Mouse (Mus musculus) cortical plate, adult 2 months (tissue): ENCODE data around the gene Gal3st2. TPM values are rescaled to one million over a fixed set of nuclear protein-coding genes. Genes with fewer than 3 reads are reported as not detected.
"Not testable (repeated sequence)": the region's sequence is repeated elsewhere in the genome, so short reads cannot be mapped to it uniquely, and the experiment has no call there.

Experiments
- H3K27ac ChIP-seq: fragments of 200-500 bp; 2 replicates; pipeline ENCODE4 v1.5.1; 2012; ENCODE audit warnings: low read length, control low read depth, inconsistent platforms; ENCODE audit not compliant: insufficient read depth
- H3K4me1 ChIP-seq: fragments of 200-500 bp; 2 replicates; pipeline ENCODE4 v1.6.1; 2011; ENCODE audit warnings: low read length; ENCODE audit not compliant: control insufficient read depth, insufficient read depth
- H3K4me3 ChIP-seq: fragments of 200-500 bp; 2 replicates; pipeline ENCODE4 v1.5.1; 2011; ENCODE audit warnings: mild to moderate bottlenecking, low read length, control low read depth; ENCODE audit not compliant: insufficient read depth
- CTCF ChIP-seq: fragments of 200-500 bp; IDR thresholded peaks from 2 replicates; pipeline ENCODE4 v1.5.1; 2011; ENCODE audit warnings: mild to moderate bottlenecking, control low read depth, low read length; ENCODE audit not compliant: insufficient read depth; ENCODE audit errors: extremely low read depth
- POLR2A ChIP-seq: fragments of 200-500 bp; IDR thresholded peaks from 2 replicates; pipeline ENCODE4 v1.6.1; 2011; ENCODE audit warnings: mild to moderate bottlenecking, low read length, control low read depth; ENCODE audit not compliant: insufficient read depth; ENCODE audit errors: extremely low read depth
- polyA plus RNA-seq: library from polyadenylated mRNA; depleted of rRNA; stranded (reverse); fragments of >200 nt; gene quantifications from 2 replicates; pipeline ENCODE4 v1.2.3, GENCODE M21; 2012

The Gal3st2 gene
- polyA plus RNA-seq, 1 experiment: not detected

DNA sequence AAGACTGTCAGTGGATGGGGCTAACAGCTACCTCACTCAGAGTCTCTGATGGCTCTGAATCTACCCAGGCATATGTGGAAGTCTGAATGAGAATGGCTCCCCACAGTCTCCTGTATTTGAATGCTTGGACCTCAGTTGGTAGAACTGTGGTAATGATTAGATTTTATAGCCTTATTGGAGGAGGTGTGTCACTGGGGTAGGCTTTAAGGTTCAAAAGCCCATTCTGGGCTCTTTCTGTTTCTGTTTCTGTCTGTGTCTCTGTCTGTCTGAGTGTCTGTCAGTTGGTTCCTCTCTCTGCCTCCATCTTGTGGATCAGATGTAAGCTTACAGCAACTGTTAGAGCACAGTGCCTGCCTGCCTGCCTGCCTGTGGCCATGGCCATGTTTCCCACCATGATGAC lies 1.5 kb upstream of the Gal3st2 start:
- TF ChIP-seq POLR2A: no peak
- TF ChIP-seq CTCF: no peak

DNA sequence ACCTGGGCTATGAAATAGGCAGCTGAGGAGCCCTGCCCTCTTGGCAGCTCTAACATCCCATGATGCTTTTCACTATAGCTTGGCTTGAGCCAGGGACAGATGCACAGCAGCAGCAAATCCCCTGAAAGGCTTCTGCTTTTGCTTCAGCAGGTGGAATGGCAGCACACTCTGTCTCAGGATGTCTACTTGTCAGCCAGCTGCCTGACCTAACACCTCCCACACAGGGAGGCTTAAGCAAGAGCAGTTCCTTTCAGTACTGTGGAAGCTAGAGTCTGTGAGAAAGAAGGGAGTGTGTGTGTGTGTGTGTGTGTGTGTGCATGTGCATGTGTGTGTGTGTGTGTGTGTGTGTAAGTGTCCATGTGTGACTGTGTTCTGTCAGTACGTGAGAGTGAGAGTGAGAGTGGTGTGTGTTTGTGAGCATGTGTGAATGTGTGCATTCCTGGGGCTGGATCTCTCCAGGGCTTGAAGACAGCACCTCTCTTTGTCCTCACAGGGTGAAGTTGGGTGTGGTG lies 10.5 kb downstream of the Gal3st2 start:
- not testable (repeated sequence) for H3K4me3 ChIP-seq, H3K27ac ChIP-seq, H3K4me1 ChIP-seq

More for the DNA sequence above, 1.5 kb upstream of the Gal3st2 start:
- Histone ChIP-seq H3K4me1 (no peaks in the 10 kb centered on the region), H3K27ac (no peak overlapping the region), H3K4me3 (no peak overlapping the region)

DNA sequence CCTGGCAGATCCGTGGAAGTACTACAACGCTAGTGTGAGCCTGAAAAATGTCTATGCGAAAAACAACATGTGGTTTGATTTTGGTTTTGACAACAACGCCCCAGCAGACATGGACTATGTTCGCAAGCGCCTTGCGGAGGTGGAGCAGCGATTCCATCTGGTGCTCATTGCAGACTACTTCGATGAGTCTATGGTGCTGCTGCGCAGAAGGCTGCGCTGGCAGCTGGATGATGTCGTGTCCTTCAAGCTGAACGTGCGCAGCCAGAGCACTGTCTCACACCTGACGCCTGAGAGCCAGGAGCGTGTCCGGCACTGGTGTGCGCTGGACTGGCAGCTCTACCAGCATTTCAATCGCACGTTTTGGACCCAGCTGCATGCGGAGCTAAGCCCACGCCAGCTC lies 13.3 kb downstream of the Gal3st2 start:
- H3K4me1 ChIP-seq, H3K27ac ChIP-seq, H3K4me3 ChIP-seq: not testable (repeated sequence)

DNA sequence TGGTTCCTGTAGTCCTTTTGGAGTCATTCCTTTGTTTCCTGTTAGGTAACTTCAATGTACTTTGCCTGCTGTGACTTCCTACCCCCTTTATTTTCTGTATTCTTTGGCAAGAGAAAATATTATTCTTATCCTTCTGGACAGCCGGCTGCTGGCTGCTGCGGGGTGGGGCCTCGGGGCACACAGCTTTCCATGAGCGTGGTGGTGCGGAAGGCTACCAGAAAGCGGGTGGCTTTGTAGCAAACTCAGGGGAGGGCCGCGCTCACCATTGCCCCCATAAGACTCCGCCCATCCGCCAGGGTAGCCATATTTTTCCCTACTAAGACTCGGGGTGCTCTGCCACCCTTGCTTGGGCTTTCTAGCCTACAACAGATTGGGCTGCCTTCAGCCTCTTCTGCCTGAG lies 20.7 kb downstream of the Gal3st2 start:
- H3K4me3 ChIP-seq, H3K27ac ChIP-seq, H3K4me1 ChIP-seq: not testable (repeated sequence)

DNA sequence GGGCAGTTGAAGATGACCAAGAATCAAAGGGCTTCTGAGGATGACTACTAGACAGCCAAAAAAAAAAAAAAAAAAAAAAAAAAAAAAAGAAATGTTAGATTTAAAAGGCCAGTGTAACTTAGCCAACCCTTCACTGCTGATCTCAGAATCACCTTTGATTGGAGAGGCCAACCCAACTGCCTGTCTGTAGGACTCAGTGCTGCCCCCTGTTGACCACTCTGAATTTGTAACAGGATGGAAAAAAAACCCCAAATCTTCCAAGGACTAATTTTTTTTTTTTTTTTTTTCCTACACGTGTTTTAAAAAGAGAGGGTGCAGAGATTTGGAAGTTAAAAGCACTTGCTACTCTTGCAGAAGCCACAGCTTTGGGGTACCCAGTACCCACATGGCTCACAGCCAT lies 29.8 kb downstream of the Gal3st2 start:
- H3K4me1 ChIP-seq, H3K27ac ChIP-seq: not testable (repeated sequence)

DNA sequence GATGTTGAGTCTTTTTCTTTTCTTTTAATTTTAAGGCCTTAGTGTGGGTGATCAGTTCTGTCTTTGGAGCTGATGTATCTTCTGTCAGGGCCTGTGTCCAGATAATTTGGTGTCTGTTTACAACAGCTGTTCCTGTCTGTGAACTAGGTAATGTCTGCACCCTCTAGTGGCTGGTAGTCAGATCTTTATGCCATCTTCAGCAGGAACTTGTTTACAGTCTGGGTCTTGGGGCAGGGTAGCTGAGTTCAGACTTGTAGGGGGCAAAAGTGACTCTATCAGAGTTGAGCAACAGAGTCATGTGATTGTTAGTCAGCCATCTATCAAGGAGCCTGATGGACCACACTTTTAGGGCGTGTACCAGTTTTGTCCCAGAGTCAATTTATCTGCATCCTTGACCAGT lies 36.3 kb downstream of the Gal3st2 start:
- not testable (repeated sequence) for H3K4me1 ChIP-seq, H3K4me3 ChIP-seq, H3K27ac ChIP-seq

More for the DNA sequence above, 29.8 kb downstream of the Gal3st2 start:
- not testable (repeated sequence) for H3K4me3 ChIP-seq

- H3K4me3 ChIP-seq, H3K27ac ChIP-seq, H3K4me1 ChIP-seq: not testable (repeated sequence)
Measured at GRCm38 (mm10) chr1:93901291-93901690, 40.2 kb downstream of the Gal3st2 start.

DNA sequence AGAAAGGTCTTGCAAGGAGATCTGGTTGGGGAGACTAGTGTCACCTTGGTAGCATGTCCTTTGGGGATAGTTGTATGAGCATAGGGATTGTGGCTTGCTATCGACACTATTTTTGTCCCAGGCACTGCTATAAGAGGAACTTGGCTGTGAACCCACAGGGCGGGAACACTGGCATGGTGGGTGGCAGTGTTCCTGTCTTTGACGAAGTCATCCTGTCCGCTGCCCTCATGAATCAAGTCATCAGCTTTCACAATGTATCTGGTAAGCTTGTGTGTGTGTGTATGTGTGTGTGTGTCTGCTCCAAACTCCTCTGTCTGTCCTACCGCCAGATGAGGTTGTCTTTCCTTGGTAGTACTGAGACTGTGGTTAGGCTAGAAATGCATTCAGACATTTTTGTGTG lies 45.6 kb downstream of the Gal3st2 start:
- H3K27ac ChIP-seq, H3K4me3 ChIP-seq, H3K4me1 ChIP-seq: not testable (repeated sequence)

- H3K4me3 ChIP-seq, H3K27ac ChIP-seq, H3K4me1 ChIP-seq: not testable (repeated sequence)
Measured at GRCm38 (mm10) chr1:93908977-93909586, 48.0 kb downstream of the Gal3st2 start.

- not testable (repeated sequence) for H3K4me1 ChIP-seq, H3K4me3 ChIP-seq, H3K27ac ChIP-seq
Measured at GRCm38 (mm10) chr1:93911877-93912276, 50.8 kb downstream of the Gal3st2 start.

DNA sequence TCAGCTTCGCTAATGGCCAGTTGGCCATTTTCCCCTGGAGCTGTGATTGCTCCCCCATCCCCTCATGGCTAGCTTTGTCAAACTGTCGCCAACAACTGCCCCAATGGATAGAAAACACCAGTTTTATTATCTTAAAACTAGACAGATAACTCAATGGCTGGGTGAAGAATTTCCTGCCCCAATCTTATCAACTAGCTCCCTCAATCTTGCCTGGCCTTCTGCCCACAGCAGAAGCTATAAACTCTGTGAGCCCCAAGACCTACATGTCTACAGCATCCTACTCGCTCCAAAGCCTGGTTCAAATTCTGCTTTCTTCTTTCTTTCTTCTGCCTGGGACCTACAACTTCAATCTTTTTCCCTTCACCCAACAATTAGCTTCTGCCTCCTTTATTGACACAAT lies 56.1 kb downstream of the Gal3st2 start:
- H3K4me1 ChIP-seq, H3K27ac ChIP-seq, H3K4me3 ChIP-seq: not testable (repeated sequence)

DNA sequence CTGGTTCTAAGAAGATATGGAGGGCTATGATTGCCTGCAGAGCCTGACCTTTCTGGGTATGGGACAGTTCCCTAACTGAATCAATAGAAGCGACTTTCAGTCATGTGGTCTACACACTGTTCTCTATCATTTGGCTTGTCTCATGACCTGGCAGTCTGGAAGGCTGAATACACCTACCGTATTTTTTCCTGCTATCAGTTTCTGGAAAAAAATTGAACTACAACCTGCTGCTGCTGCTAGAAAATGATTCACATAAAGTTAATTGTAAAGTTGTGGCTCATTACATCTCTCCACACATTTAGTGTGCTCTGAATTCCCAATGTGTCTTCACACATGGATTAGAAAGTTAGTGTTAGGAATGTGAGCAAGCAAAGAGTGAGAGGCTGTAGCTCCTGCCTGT lies 56.9 kb downstream of the Gal3st2 start, which contains the start of gene Gal3st2b:
Gene Gal3st2b, plus strand, starts transcription at position 301 of the 400 bp plus-strand sequence.
- not testable (repeated sequence) for H3K27ac ChIP-seq, H3K4me3 ChIP-seq, H3K4me1 ChIP-seq

DNA sequence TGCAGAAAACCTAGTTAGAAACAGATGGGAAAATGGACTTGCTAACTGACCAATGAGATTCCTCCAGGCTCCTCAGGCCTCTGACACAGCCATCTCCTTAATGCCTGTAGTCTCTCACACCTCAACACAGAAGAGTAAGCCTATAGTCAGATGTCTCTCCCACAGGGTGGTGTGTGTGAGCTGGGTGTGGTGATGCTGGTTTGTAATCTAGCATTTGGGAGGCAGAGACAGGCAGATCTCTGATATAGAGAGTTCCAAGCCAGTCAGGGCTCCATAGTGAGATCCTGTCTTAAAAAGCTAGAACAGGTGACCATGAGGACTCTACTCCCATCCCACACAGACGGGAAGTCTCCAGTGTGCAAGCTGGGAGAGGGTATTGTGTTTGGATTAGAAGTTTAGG lies 57.7 kb downstream of the Gal3st2 start:
- H3K27ac ChIP-seq, H3K4me3 ChIP-seq, H3K4me1 ChIP-seq: not testable (repeated sequence)

DNA sequence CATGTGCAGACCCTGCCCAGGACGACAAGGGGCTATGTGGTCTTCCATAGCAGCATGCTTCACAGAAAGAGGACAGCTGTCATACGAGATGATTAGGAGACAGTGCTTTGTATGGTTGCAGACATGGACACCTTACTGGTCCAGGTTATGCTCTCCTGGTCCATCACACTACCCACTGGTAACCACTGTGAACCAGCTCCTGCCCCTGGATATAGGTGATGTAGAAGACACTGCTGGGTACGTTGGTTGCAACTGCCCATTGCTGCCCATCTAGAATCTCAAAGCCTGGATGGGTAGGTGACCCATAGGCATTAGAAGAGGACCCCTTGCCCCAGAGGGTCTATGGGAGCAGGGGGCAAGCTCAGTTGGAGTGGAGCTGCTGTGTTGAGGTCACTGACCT lies 58.2 kb downstream of the Gal3st2 start:
- not testable (repeated sequence) for H3K4me1 ChIP-seq, H3K4me3 ChIP-seq, H3K27ac ChIP-seq

DNA sequence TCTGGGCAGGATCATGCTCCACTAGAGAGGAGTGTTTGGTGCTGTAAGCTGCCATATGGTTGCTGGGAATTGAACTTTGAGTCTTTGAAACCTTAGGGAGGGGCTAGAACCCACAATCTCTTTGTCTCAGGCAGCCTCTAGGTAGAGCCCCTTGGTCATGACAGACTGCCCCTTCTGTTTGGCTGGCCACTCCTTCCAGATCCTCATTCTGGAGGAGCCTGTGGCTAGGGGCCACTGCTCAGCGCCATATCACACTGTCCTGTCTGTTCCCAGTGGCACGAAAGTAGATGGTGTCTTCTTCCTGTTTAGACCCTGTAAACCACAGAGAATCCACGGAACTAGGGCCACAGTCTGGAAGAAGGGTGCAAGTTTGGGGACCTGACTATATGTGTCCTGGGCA lies 61.5 kb downstream of the Gal3st2 start:
- H3K4me1 ChIP-seq, H3K4me3 ChIP-seq, H3K27ac ChIP-seq: not testable (repeated sequence)

- H3K4me3 ChIP-seq, H3K4me1 ChIP-seq, H3K27ac ChIP-seq: not testable (repeated sequence)
Measured at GRCm38 (mm10) chr1:93923098-93923497, 62.0 kb downstream of the Gal3st2 start.
